Mouse (Mus musculus): ENCODE measurements around the gene Mau2. TPM values are rescaled to one million over a fixed set of nuclear protein-coding genes. Genes with fewer than 3 reads are reported as not detected.

The Mau2 gene
- polyA plus RNA-seq (2012; rRNA removed; ENCODE audit: low replicate concordance): 88.8 and 102 TPM in 2 replicates

GRCm38 (mm10) chr8:70042583-70043455, at the start of gene Mau2, which contains the start of gene Sugp1:
Gene Mau2, minus strand, starts transcription at chr8:70042734.
Gene Sugp1, plus strand, starts transcription at chr8:70042813.

GRCm38 (mm10) chr8:70083285-70083684, 40.8 kb upstream of the Mau2 start, which contains the start of gene Hapln4:
Gene Hapln4, plus strand, starts transcription at chr8:70083457.

GRCm38 (mm10) chr8:70072441-70073069, 30.0 kb upstream of the Mau2 start, which contains the start of gene Tm6sf2:
Gene Tm6sf2, plus strand, starts transcription at chr8:70072924.

GRCm38 (mm10) chr8:69995776-69996588, 46.6 kb downstream of the Mau2 start, which contains the start of gene Gatad2a:
Gene Gatad2a, minus strand, starts transcription at chr8:69996384.

Other genes with a start within 250 kb of the Mau2 start
- 73.6 and 132 TPM in 2 replicates for gene Gmip, start 234.1 kb downstream of the Mau2 start, polyA plus RNA-seq (2012; rRNA removed; ENCODE audit: low replicate concordance)
- 3.2 and 4.7 TPM in 2 replicates for gene Lpar2, start 220.3 kb downstream of the Mau2 start, polyA plus RNA-seq (2012; rRNA removed; ENCODE audit: low replicate concordance)
- 1.9 and 4.0 TPM in 2 replicates for gene Pbx4, start 210.2 kb downstream of the Mau2 start, polyA plus RNA-seq (2012; rRNA removed; ENCODE audit: low replicate concordance)
- 0.17 and 0.31 TPM in 2 replicates for gene Cilp2, start 155.0 kb downstream of the Mau2 start, polyA plus RNA-seq (2012; rRNA removed; ENCODE audit: low replicate concordance)
- gene Tssk6, start 140.6 kb downstream of the Mau2 start, polyA plus RNA-seq (2012; rRNA removed; ENCODE audit: low replicate concordance): 1.0 and 2.1 TPM in 2 replicates
- gene Ndufa13, start 140.2 kb downstream of the Mau2 start, polyA plus RNA-seq (2012; rRNA removed; ENCODE audit: low replicate concordance): 129 and 145 TPM in 2 replicates
- 6.6 and 13.7 TPM in 2 replicates for gene Yjefn3, start 140.0 kb downstream of the Mau2 start, polyA plus RNA-seq (2012; rRNA removed; ENCODE audit: low replicate concordance)
- gene Gatad2a, start 46.4 kb downstream of the Mau2 start, polyA plus RNA-seq (2012; rRNA removed; ENCODE audit: low replicate concordance): 53.8 and 76.8 TPM in 2 replicates
- gene Sugp1, start 79 bp upstream of the Mau2 start, polyA plus RNA-seq (2012; rRNA removed; ENCODE audit: low replicate concordance): 8.4 and 9.6 TPM in 2 replicates
- 2.8 and 3.8 TPM in 2 replicates for gene Tm6sf2, start 30.2 kb upstream of the Mau2 start, polyA plus RNA-seq (2012; rRNA removed; ENCODE audit: low replicate concordance)
- 0.31 and 0.65 TPM in 2 replicates for gene Hapln4, start 40.7 kb upstream of the Mau2 start, polyA plus RNA-seq (2012; rRNA removed; ENCODE audit: low replicate concordance)
- gene Ncan, start 78.1 kb upstream of the Mau2 start, polyA plus RNA-seq (2012; rRNA removed; ENCODE audit: low replicate concordance): 0.36 and 0.73 TPM in 2 replicates
- 11.8 and 12.8 TPM in 2 replicates for gene Nr2c2ap, start 88.6 kb upstream of the Mau2 start, polyA plus RNA-seq (2012; rRNA removed; ENCODE audit: low replicate concordance)
- gene Rfxank, start 96.4 kb upstream of the Mau2 start, polyA plus RNA-seq (2012; rRNA removed; ENCODE audit: low replicate concordance): 27.4 and 34.3 TPM in 2 replicates
- 98.4 and 104 TPM in 2 replicates for gene Borcs8, start 96.8 kb upstream of the Mau2 start, polyA plus RNA-seq (2012; rRNA removed; ENCODE audit: low replicate concordance)
- gene Mef2b, start 97.0 kb upstream of the Mau2 start, polyA plus RNA-seq (2012; rRNA removed; ENCODE audit: low replicate concordance): 0.29 and 3.7 TPM in 2 replicates
- 108 and 160 TPM in 2 replicates for gene Tmem161a, start 129.6 kb upstream of the Mau2 start, polyA plus RNA-seq (2012; rRNA removed; ENCODE audit: low replicate concordance)
- gene Slc25a42, start 169.6 kb upstream of the Mau2 start, polyA plus RNA-seq (2012; rRNA removed; ENCODE audit: low replicate concordance): 37.9 and 68.3 TPM in 2 replicates
- gene Sugp2, start 191.5 kb upstream of the Mau2 start, polyA plus RNA-seq (2012; rRNA removed; ENCODE audit: low replicate concordance): 35.9 and 45.8 TPM in 2 replicates
- gene Armc6, start 191.7 kb upstream of the Mau2 start, polyA plus RNA-seq (2012; rRNA removed; ENCODE audit: low replicate concordance): 16.3 and 19.1 TPM in 2 replicates
- 28.4 and 42.3 TPM in 2 replicates for gene Homer3, start 240.1 kb upstream of the Mau2 start, polyA plus RNA-seq (2012; rRNA removed; ENCODE audit: low replicate concordance)

All from mammary gland, adult 2 months (tissue).